Mouse (Mus musculus) gastrocnemius, postnatal 36 days (tissue): ENCODE results near the gene Miox. TPM values are rescaled to one million over a fixed set of nuclear protein-coding genes. Genes with fewer than 3 reads are reported as not detected.

Experiments used
- DNase-seq, 2 experiments: peaks; one replicate each; pipeline ENCODE4 v3.0.0; 2022
- intact Hi-C: fragments of 180-260 bp; cut with DNase I; formaldehyde crosslinking; loops from one replicate; pipeline ENCODE4 v1.15.1; 2025
- long read RNA-seq, 2 experiments: library from polyadenylated mRNA; stranded (forward); transcript quantifications; one replicate each; pipeline ENCODE4 v2.0.0; 2021
- total RNA-seq, 2 experiments: library from RNA; stranded (reverse); gene quantifications; 2 replicates each; pipeline ENCODE4 v1.2.3; 2021

Miox gene
- not detected for total RNA-seq
- long read RNA-seq, experiment 1 = 0 reads
- long read RNA-seq, experiment 2 = 0 reads

DNA sequence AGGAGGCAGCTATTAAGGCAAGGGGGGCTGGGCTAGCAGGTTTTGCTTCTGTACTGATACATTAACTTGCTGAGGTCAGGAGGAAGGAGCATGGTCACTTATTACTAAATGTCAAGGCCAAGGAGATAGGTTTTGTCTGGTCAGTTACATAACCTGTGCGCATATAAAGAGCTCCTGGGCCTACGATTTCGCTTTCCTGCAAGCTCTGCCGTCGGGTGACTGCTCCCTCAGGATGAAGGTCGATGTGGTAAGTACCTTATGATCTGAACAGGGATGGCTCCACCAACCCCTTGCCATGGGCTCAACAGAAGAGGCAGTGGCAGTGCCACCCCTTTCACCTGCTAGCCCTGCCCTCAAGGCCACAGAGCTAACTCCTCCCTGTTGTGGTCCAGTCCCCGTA lies at the start of gene Miox:
Miox (plus strand) TSS at position 128 of the 400 bp plus-strand sequence.
- no peak for DNase-seq
- intact Hi-C loops = no loop called here

DNA sequence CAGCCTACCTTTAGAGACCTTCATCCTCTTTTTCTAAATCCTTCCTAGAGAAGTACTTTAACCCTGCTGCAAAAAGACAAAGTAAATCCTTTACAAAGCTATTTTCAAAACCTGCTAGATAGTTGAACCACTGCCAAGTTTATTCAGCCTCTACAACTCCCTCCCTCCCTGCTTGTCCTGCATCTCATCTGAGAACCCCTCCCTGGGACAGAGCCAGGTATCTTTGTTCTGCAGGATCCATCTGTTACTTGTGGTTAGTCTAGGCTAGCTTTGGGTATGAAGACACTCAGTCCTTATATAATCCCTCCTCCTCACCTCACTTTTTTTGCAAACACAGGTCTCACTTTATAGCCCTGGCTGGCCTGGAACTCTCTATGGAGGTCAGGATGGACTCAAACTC lies 49.2 kb upstream of the Miox start:
- intact Hi-C loops = no loop called here
- DNase-seq = no peak

- intact Hi-C loops = no loop called here
- DNase-seq = no peak
Observed at GRCm38 (mm10) chr15:89285478-89285877, 48.7 kb upstream of the Miox start.

GRCm38 (mm10) chr15:89286114-89286513 lies 48.1 kb upstream of the Miox start:
- intact Hi-C loops = no loop called here
- DNase-seq = no peak

GRCm38 (mm10) chr15:89286582-89286981 lies 47.6 kb upstream of the Miox start:
- DNase-seq = no peak
- intact Hi-C loops = no loop called here

DNA sequence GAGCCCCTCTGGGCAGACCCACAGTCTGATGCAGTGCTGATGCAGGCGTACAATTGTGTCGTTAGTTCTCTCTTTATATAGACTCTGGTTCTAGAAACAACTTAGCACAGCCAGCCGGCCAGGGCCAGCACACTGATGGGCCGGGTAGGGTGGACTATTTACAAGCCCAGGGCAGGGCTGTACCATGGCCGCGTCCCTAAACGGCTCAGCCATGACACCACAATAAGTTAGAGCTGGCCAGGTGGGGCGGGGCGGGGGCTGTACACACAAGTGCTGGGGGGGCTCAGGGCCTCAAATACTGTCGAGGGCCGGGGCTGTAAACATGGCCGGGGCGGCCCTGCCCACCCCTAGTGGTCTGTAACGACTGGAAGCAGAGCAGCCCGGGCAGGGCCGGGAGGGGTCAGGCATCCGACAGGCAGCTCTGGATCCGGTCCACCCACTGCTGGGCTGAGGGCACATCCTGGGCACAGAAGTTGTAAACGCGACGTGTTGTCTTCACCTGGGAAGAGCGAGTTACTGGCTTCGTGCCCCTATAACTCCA lies 45.9 kb upstream of the Miox start:
- intact Hi-C loops = no loop called here
- no peak for DNase-seq

DNA sequence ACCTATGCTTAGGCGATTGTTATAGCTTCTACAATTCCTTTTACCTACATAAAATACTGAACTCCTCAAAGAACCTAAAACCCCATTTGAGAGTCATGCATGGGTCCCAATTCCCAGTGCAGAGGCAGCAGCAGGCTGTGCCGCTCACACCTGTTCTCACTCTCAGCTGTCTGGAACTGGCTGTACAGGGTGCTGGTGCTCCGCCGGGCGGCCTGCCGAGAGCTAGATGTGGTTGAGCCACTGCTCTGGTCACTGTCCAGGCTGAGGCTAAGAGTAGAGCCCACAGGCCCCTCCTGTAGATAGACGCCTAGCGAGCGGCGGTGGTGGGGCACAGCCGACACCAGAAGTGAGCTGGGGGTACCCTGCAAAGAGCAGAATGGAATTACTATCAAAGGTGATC lies 44.7 kb upstream of the Miox start:
- no peak for DNase-seq
- intact Hi-C loops = no loop called here

GRCm38 (mm10) chr15:89291521-89291920 lies 42.7 kb upstream of the Miox start:
- intact Hi-C loops = no loop called here
- no peak for DNase-seq

DNA sequence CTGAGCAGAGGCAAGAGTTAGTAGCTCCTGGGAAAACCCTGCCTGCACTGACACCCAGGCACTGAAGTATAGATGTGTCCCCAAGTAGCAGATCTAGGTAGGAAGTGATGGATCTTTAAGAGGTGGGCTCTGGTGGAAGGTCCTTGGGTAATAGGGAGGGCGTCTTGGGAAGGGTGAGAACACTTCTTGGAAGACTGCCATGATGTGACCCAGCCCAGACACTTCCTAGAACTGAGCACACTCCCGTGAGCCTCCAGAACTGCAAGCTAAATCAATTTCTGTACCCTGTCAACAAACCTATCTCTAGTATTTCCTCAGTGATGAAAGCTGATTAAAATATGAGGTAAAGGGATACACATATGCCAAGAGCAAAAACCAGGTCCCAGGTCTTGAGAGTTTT lies 41.4 kb upstream of the Miox start:
- no peak for DNase-seq
- intact Hi-C loops = no loop called here

DNA sequence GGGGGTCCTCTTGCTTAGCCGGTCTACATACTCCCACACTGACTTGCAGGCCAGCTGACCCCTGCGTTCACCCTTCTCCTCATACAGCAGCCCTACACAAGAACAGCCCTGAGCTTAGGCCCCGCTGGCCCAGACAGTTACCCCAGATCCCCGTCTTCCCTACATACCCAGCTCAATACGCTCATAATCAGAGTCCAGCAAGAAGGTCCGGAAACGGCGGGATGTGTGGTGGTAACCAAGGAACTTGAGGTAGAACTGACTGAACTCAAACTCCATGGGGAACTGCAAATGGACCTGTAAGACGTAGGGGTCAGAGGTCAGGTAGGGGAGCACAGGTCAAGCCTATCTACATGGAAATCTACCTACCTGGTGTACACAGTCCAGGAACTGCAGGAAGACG lies 40.4 kb upstream of the Miox start:
- intact Hi-C loops = no loop called here
- no peak for DNase-seq

- no peak for DNase-seq
- intact Hi-C loops = no loop called here
Observed at GRCm38 (mm10) chr15:89295580-89296165, 38.5 kb upstream of the Miox start.

DNA sequence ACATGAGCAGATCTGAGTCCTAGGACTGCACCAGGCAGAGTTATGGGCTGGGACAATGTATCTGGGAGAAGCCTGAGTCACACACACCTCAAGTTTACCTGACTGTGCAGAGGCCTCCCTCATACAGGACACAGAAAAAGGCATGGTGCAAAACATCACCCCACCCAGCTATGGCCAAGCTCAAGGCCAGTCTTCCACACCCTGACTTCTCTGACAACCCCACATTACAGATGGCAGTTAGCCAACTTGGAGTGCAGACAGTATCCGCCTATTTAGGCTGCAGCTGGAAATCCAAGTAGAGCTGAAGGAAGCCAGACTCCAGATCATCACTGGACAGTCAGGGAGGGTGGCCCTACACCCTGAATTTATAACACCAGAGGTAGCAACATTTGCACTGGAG lies 37.7 kb upstream of the Miox start:
- intact Hi-C loops = no loop called here
- DNase-seq = peak in 1 of 2 experiments; percentile 45

GRCm38 (mm10) chr15:89297695-89298094 lies 36.5 kb upstream of the Miox start:
- intact Hi-C loops = no loop called here
- DNase-seq = no peak

DNA sequence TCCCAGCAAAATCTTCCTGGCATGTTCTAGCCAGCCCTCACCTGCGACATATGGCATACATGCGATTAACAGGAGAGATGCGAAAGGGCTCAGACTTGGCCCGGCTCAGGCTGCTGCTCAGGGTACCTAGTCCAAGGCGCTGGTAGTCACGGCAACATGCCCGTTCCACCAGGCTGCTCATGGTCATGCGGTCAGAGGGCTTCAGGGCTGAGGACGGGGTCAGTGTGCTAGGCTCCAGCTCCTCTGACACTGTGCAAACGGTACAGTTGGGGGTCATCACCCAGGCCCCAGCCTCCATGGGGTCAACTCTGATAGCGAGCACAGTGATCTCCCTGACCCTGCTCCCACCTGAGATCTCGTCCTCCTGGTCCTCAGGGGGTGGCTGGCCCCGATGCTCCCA lies 34.0 kb upstream of the Miox start:
- intact Hi-C loops = no loop called here

DNA sequence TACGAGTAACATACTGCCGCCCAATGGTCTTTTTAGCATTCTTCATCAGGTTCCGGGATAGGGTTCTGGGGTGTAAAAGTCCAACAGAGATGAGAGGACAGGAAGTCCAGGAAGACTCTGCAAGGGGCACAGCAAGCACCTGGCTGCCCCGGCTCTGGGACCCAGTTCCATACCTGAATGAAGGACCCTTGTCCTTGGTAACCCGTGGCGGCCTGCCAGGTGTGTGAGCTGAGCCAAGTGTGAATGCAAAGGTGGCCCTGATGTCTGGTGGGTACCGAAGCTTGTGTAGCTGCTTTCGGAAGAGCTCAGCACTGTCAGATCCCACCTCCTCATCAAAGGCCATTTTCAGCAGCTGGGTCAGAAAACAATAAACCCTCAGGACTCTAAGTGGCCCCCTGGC lies 33.6 kb upstream of the Miox start:
- no peak for DNase-seq
- intact Hi-C loops = no loop called here

More for the DNA sequence above, 34.0 kb upstream of the Miox start:
- DNase-seq = no peak

DNA sequence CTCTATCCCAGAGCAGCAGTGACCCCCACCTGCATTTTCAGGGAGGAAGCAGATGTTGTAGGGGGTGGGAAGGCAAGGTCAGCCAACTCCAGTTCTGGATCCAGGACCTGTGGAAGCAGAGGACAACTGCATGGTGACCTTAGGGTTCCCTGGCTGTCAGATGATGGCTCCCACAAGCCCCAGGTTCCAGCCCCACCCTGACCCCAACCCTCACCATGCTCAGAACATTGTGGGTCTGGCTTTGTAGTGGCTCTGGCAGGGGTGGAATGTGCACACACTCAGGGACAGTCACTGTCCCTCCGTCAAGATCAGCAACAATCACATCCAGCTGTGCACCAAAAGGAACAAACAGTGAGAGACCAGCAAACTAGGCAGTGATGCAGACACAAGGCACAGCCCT lies 28.2 kb upstream of the Miox start:
- peak in 1 of 2 experiments; percentile 1 for DNase-seq
- intact Hi-C loops = no loop called here

DNA sequence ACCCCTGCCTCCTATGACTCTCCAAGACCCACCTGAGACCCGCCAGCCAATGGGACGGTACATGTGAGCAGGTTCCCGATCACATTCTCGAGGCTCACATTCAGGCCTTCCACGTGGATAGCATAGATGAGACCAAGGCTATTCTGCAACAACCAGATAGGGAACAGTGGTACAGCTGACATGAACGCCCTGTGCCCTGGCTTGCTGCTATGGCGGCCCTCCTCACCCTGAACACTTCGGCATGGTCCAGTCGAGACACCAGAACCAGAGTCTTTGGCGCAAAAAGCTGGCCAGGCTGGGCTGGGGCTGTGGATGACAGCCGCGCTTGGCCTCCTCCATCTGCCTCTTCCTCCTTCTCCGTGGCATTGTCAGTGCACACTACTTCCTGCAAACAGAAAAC lies 26.7 kb upstream of the Miox start:
- intact Hi-C loops = no loop called here
- DNase-seq = peak in 1 of 2 experiments; percentile 4

DNA sequence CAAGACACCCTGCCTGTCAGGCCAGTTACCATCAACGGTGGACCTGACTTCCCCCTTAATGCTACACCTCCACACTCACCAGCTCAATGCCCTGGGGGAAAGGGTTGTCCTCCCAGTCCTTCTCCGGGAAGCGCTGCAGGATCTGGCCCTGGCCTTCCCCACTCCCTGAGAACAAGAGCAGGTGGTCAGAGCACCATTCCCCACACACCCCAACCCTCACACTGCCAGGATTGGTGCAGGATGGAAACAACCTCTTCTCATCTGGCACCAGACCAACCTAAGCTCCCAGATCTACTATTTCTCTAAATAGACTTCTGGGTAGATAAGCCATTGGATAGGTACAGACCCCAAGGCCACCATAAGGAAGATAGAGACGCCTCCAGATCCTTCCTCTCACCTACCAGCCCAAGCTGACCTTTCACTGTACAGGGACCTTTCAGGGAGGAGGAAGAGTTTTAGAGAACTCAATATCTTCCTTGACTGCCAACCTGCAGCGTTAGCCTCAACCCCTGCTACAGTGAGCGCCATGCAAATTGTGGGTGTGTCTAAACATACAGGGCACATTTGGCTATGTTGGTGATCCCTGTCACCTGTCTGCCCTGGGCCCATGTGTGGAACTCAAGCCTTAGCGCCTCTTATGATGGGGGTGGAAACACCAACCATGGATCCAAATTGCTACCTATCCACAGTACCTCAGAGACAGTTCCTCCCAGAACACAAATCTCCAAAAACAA lies 25.6 kb upstream of the Miox start:
- no peak for DNase-seq
- intact Hi-C loops = no loop called here

DNA sequence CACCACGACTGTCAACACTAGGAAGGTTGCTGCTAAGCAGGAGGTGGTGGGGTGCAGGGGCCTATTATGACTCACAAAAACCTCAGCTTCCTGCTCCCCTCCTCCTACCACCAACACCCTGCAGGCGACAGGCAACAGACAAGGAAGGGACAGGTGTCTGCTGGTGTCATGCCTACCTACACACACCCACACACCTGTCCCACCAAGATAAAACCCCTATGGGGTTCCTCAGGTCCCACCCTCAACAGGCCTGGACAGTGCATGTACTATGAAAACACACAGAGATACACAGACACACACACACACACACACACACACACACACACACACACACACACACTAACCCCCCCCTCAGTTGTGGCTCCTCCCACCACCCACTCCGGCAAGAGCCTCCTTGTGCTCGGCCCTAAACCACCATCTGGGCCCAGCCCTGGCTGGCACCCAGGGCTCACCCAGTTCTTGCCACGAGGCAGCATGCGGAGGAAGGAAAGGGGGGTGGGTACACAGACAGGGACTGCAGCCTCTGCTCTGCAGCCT lies 24.2 kb upstream of the Miox start:
- no peak for DNase-seq
- intact Hi-C loops = no loop called here

- no peak for DNase-seq
- intact Hi-C loops = no loop called here
Observed at GRCm38 (mm10) chr15:89313359-89313758, 20.8 kb upstream of the Miox start.

- intact Hi-C loops = no loop called here
- no peak for DNase-seq
Observed at GRCm38 (mm10) chr15:89314107-89314506, 20.1 kb upstream of the Miox start.
